Mouse (Mus musculus): Measurements from ENCODE around the gene Kank2.

DNA sequence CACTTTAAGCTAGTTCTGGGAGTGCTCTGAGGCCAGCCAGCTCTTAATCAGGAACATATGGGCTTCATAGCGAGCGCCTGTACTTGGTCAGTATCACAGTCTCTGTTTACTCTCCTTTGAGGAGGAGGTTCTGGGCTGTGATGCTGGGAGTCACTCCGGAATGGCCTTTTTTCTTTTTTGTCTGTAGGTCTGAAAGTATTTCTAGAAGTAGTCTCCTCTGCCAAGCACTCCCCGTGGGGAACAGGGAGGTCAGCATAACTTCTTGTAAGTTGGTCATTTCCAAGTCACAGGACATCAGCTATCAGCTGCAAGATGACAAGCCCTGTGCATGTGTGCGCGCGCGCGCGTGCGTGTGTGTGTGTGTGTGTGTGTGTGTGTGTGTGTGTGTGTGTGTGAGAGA is 30.6 kb downstream of the Kank2 start:
- TF ChIP-seq CTCF (conservative IDR thresholded peaks at IDR 0.05 in 1 of 2, IDR thresholded peaks at IDR 0.05 in 1 of 2; ENCODE audit: low read depth in 2 of 2, low read length in 2 of 2) (no peak), MYC (IDR thresholded peaks at IDR 0.05; ENCODE audit: low read depth, low read length) (no peak)
